Mouse (Mus musculus): ENCODE results near the gene Dok7.

Gene Dok7

GRCm38 (mm10) chr5:35055076-35055475, 1.5 kb upstream of the Dok7 start:
- no peak for DNase-seq (ENCODE audit: low read depth in 2 of 2, low spot score in 2 of 2)

DNA sequence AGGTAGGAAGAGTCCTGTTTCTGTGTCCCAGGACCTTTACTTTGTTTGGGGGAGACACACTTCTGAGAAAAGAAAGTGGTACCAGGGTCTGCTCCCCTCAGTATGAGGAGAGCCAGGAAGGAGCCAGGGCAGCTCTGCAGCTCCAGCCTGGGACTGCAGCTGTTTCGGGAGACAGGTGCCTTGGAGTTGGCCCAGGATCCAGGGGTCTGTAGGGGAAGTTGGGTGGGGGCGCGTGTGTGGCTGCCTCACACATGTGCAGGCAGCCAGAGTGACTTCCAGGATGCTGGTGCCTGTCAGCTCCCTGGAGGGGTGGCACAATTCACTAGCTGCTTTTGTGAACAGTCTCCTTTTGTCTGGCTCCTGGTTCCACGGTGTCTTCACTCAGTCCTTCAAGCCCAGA, 1.0 kb downstream of the Dok7 start:
- DNase-seq (ENCODE audit: low read depth in 2 of 2, low spot score in 2 of 2), result no peak

GRCm38 (mm10) chr5:35058216-35058615, 1.6 kb downstream of the Dok7 start:
- no peak for DNase-seq (ENCODE audit: low read depth in 2 of 2, low spot score in 2 of 2)

DNA sequence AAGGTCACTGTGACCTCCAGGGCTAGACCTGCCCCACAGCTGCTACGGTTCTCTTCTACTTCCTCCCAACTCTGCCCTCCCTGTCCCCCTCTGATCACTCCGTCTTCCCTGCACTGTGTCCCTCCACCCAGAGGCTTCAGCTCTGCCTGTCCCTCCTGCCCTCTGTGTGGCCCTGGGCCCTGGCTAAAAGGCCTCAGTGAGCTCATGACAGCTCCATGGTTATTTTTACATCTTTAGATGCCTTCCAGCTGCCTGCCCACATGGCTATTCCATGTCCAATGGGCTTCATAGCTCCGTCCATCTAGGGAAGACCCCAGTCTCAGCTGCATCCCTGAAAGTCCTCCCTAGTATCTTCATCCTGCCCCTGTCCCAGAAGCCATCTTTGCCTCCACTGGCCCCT, 3.5 kb downstream of the Dok7 start:
- DNase-seq (ENCODE audit: low read depth in 2 of 2, low spot score in 2 of 2), result no peak

GRCm38 (mm10) chr5:35069841-35070240, 13.3 kb downstream of the Dok7 start:
- no peak for DNase-seq (ENCODE audit: low read depth in 2 of 2, low spot score in 2 of 2)

DNA sequence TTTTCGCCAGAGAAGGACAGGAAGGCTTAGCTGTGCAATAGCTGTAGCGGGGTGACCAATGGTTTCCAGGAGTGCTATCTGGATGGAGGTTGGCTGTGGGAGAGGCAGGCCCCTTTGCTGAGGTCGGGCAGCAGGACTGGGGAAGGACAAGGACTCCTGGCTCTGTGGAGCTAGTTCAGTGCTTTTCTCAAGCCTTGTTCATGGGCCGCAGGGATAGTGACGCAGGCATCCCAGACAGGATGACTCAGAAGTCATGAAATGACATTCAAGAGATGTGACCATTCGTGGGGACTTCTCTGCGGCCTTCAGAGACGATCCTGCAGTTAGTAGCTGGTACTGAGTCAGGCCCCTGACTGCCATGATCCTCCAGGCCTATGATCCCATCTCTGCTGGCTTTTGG, 13.7 kb downstream of the Dok7 start:
- no peak for DNase-seq (ENCODE audit: low read depth in 2 of 2, low spot score in 2 of 2)

DNA sequence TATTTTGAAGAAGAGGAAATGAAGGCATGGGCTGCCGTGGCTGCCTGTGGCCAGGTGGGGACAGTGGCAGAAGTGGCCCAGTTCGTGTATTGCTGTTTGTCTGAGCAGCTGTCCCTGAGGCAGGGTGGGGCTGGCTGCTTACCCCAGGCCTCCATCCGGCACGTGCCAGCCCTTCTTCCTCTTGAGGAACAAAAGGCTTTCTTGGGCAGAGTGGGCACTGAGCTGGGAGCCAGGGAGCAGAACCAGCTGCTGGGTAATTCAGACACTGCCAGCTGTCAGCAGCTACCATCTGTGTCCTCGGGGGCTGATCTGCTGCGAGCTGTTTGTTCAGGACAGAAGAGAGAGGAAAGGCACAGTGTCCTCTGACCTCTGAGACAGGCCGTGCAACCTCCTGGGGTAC, 14.4 kb downstream of the Dok7 start:
- no peak for DNase-seq (ENCODE audit: low read depth in 2 of 2, low spot score in 2 of 2)

DNA sequence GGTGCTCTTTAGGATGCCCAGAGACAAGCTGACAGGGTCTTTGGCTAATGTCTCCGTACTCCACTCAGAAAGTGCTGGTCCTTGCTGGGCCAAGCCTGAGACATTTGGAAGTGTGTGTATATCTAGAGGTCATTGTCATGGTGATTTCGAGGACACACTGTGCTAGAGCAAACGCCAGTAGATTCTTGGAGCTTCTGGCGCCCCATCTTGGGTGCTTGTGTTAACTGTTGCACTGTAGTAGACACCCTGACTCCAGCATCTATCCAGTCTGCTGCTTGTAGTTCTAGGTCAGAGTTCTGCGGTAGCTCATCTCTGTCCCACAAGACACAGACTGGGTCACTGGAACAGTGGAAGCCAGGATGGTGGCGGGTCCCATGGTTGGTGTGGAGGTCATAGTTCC, 15.3 kb downstream of the Dok7 start:
- DNase-seq (ENCODE audit: low read depth in 2 of 2, low spot score in 2 of 2), result no peak

DNA sequence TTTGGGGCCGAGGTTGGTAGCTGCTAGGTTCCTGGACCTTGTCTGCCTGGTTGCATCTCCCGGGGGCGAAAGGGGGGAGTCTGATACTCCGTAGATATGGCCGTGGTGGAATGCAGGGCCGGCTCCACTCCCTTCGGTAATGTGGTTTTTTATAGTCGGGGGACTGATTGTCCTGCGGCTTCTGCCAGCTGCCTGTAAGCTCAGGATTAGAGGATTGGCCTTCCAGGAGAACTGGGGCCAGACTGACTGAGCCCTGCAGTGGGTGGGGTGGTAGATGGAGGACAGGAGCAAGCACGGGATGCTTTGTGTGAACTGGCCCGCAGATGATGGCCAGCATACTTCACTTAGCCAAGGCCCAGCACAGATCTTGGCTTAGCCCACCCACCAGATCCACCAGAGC, 16.7 kb downstream of the Dok7 start:
- no peak for DNase-seq (ENCODE audit: low read depth in 2 of 2, low spot score in 2 of 2)

DNA sequence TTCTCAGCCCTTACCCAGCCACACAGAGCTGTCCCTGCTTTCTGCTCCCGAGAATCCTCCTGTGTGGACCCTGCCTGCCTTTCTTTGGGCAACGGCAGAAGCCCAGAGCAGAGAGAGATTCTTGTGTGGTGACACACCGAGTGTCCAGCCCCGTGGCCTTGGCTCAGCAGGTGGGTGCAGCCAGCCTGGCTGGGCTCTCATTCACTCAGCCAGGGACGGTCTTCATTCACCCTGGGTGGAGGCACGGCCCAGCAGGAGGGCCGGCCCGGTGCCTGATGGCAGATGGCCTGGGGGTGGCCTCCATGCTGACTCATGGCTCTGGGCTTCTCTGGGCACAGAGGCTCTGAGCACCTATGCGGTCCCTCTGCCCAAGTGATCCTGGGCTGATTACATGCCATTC, 17.4 kb downstream of the Dok7 start:
- no peak for DNase-seq (ENCODE audit: low read depth in 2 of 2, low spot score in 2 of 2)

- no peak for DNase-seq (ENCODE audit: low read depth in 2 of 2, low spot score in 2 of 2)
These were observed 19.8 kb downstream of the Dok7 start for GRCm38 (mm10) chr5:35076369-35076768.

- DNase-seq (ENCODE audit: low read depth in 2 of 2, low spot score in 2 of 2), result no peak
These were observed 22.5 kb downstream of the Dok7 start for GRCm38 (mm10) chr5:35079101-35079500.

GRCm38 (mm10) chr5:35084913-35085312, 28.3 kb downstream of the Dok7 start:
- no peak for DNase-seq (ENCODE audit: low read depth in 2 of 2, low spot score in 2 of 2)

DNA sequence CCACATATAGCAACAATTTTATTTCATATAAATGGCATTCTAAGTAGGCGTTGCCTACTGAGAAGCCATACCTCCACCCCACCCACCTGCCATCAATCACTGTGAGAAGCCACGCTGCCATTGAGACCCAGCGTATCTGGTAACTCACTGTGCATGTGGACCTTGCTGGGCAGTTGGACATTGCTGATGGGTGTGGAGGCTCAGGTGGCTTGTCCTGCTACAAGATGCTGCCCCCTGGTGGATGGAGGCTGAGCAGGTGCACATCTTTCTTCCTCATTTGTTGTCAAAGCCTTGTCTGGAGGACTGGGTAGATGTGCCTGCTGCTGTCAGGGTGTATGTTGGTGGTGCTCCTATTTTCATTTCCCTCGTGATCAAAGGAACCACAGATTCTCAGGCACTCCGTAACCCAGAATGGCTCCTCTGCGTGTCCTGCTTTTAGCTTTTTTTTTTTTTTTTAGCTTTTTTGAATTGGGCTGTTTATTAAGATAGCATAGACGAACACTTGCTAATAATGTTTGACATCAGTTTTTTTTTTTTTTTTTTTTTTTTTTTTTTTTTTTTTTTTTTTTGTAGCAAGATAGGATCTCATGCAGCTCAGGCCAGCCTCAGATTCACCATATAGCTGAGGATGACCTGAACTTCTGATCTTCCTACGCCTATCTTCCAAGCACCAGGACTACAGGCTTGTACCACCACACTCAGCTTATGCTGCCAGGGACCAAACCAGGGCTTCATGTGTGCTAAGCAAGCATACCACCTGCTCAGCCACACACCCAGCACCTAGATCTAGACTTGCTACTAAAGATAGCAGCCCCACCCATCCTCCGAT, 32.4 kb downstream of the Dok7 start:
- peak; percentile 43 to 51 for DNase-seq (ENCODE audit: low read depth in 2 of 2, low spot score in 2 of 2)

- DNase-seq (ENCODE audit: low read depth in 2 of 2, low spot score in 2 of 2), result no peak
These were observed 33.0 kb downstream of the Dok7 start for GRCm38 (mm10) chr5:35089614-35089963.

GRCm38 (mm10) chr5:35091636-35092035, 35.1 kb downstream of the Dok7 start:
- no peak for DNase-seq (ENCODE audit: low read depth in 2 of 2, low spot score in 2 of 2)

DNA sequence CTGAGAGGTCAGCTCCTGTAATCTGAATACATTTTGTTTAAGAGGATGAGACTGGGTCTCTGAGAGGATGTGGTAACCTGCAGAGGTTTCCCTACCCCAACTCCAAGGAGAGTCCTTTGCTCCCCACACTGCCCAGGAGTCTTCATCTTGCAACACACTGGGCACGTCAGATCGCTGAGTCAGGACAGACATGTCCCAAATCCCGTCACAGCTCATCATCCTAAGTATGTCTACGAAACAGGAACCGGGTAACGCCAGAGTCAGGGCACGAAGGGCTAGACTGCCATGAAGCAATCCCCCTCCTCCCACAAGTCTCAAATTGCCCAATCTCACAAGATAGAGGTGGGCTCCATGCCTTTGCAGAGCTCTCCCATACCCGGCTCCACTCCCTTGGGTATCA, 46.5 kb downstream of the Dok7 start:
- DNase-seq (ENCODE audit: low read depth in 2 of 2, low spot score in 2 of 2), result no peak

GRCm38 (mm10) chr5:35103528-35103927, 47.0 kb downstream of the Dok7 start:
- DNase-seq (ENCODE audit: low read depth in 2 of 2, low spot score in 2 of 2), result no peak

DNA sequence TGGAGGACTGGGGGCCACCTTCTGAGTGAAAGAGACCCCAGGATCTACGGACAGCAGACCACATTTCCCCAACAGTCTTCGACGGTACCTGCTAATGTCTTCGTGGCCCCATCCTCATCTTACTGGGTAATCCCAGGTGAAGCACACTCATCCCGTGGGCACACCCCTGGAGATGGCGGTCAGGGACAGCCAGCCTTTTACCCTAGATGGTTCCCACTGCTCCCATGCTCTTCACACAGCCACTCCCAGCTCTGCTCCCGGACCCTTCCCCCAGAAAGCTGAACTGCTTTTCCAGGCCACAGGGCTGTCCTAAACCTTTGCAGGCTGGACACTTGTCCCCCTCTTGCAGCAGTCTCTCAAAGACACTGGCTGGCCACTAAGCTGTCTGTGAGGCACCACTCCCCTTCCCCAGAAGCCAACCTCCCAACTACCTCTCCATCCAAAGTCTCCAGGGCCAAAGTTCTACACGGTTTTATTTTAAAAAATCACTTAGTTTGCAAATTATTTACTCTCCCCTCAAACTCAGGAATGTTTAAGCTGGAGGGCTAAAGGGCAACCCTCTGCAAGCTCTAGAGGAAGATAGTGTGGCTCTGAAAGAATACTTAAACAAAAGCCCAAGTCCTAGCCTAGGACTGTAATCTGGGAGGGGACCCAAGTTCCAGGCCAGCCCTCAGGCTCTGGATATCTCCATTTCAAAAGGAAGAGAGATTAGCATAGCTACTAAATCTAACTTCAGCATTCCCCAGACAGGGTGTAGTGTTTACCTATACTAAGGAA, 47.8 kb downstream of the Dok7 start:
- no peak for DNase-seq (ENCODE audit: low read depth in 2 of 2, low spot score in 2 of 2)

GRCm38 (mm10) chr5:35104960-35105921, 48.7 kb downstream of the Dok7 start, which contains the start of gene Lrpap1:
Gene Lrpap1 (minus strand): TSS chr5:35105766.
- peak; percentile 71 to 82 for DNase-seq (ENCODE audit: low read depth in 2 of 2, low spot score in 2 of 2)

DNA sequence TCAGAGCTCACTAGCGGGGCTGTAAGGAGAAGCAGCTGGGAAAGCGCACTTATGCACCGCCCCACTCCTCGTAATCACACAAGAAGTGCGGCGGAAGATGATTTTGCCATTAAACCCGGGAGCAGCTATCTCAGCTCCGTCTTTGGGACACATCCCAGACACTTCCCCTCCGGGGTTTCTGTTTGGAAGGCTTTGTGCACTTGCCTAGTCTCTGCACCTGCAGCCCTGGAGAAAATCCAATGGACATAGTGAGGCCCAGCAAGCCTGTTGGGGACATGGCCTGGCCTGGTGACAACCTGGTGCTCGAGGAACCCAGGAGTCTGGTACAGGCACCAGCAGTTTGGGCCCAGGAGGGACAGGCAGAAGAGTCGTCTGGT, 49.3 kb downstream of the Dok7 start:
- no peak for DNase-seq (ENCODE audit: low read depth in 2 of 2, low spot score in 2 of 2)
